Mouse (Mus musculus) brain, embryonic 14.5 days (tissue): ENCODE measurements around the gene Rb1.

ENCODE experiments used
- CTCF ChIP-seq: fragments of 200-500 bp; IDR thresholded peaks from 2 replicates; pipeline ENCODE4 v1.5.1; 2012; ENCODE audit warnings: inconsistent platforms, mild to moderate bottlenecking, moderate library complexity, borderline replicate concordance; ENCODE audit not compliant: insufficient read depth, insufficient read length; ENCODE audit errors: extremely low read depth
- POLR2A ChIP-seq: fragments of 200-500 bp; IDR thresholded peaks from 2 replicates; pipeline ENCODE4 v1.6.1; 2012; ENCODE audit warnings: mild to moderate bottlenecking, inconsistent platforms, borderline replicate concordance; ENCODE audit not compliant: poor library complexity, insufficient read depth, insufficient read length, severe bottlenecking; ENCODE audit errors: extremely low read depth

DNA sequence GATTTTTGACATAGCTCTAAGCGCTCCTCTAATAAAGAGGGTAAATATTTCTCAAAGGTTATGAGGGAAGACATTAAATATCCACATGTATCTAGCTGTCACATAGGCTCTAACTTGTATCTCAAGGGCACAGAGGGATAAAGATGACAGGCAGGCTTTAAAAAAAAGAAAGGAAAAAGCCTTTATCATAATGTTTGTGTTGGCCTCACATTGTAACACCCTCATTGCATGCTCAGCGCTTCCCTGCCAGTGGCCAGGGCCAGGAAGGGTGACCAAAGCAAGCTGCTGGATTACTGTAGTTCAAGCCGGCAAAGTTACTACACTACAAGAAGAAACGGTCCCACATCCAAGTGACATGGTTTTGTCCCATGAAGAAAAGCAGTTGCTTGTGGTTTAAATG is 5.8 kb upstream of the Rb1 start:
- TF ChIP-seq POLR2A (no peak), CTCF (no peak)
